Mouse (Mus musculus): ENCODE measurements around the gene Klhl21.
A peak's percentile ranks its signal among the peaks of the same experiment; 100 is the strongest.

Klhl21 gene

GRCm38 (mm10) chr4:152008622-152009075 is at the start of gene Klhl21:
Gene Klhl21, plus strand, starts transcription at chr4:152008803.
- DNase-seq (ENCODE audit: low read depth): peak; percentile 81

- no peak for DNase-seq (ENCODE audit: low read depth)
These were observed 48.6 kb upstream of the Klhl21 start for GRCm38 (mm10) chr4:151959849-151960512.

GRCm38 (mm10) chr4:151960513-151960854 is 48.1 kb upstream of the Klhl21 start:
- DNase-seq (ENCODE audit: low read depth): no peak

- no peak for DNase-seq (ENCODE audit: low read depth)
These were observed 45.8 kb upstream of the Klhl21 start for GRCm38 (mm10) chr4:151962817-151963216.

GRCm38 (mm10) chr4:151968204-151968921 is 40.2 kb upstream of the Klhl21 start:
- no peak for DNase-seq (ENCODE audit: low read depth)

- DNase-seq (ENCODE audit: low read depth): no peak
These were observed 36.2 kb upstream of the Klhl21 start for GRCm38 (mm10) chr4:151972221-151972967.

GRCm38 (mm10) chr4:151975441-151975840 is 33.2 kb upstream of the Klhl21 start:
- DNase-seq (ENCODE audit: low read depth): no peak

- no peak for DNase-seq (ENCODE audit: low read depth)
These were observed 30.9 kb upstream of the Klhl21 start for GRCm38 (mm10) chr4:151977748-151978147.

GRCm38 (mm10) chr4:151980699-151981098 is 27.9 kb upstream of the Klhl21 start:
- DNase-seq (ENCODE audit: low read depth): no peak

- DNase-seq (ENCODE audit: low read depth): no peak
These were observed 27.2 kb upstream of the Klhl21 start for GRCm38 (mm10) chr4:151981363-151981762.

- no peak for DNase-seq (ENCODE audit: low read depth)
These were observed 25.6 kb upstream of the Klhl21 start for GRCm38 (mm10) chr4:151983043-151983442.

- no peak for DNase-seq (ENCODE audit: low read depth)
These were observed 25.0 kb upstream of the Klhl21 start for GRCm38 (mm10) chr4:151983560-151983959.

- no peak for DNase-seq (ENCODE audit: low read depth)
These were observed 22.7 kb upstream of the Klhl21 start for GRCm38 (mm10) chr4:151985886-151986285.

- DNase-seq (ENCODE audit: low read depth): no peak
These were observed 22.0 kb upstream of the Klhl21 start for GRCm38 (mm10) chr4:151986650-151987049.

- DNase-seq (ENCODE audit: low read depth): no peak
These were observed 20.6 kb upstream of the Klhl21 start for GRCm38 (mm10) chr4:151988014-151988341.

- no peak for DNase-seq (ENCODE audit: low read depth)
These were observed 20.1 kb upstream of the Klhl21 start, which contains the start of gene Thap3 for GRCm38 (mm10) chr4:151988342-151989109. Gene Thap3, minus strand, starts transcription at chr4:151988997.

- DNase-seq (ENCODE audit: low read depth): no peak
These were observed 19.5 kb upstream of the Klhl21 start for GRCm38 (mm10) chr4:151989110-151989488.

GRCm38 (mm10) chr4:151992091-151992490 is 16.5 kb upstream of the Klhl21 start:
- no peak for DNase-seq (ENCODE audit: low read depth)

GRCm38 (mm10) chr4:151993035-151993434 is 15.6 kb upstream of the Klhl21 start:
- DNase-seq (ENCODE audit: low read depth): no peak

GRCm38 (mm10) chr4:151994228-151995171 is 14.1 kb upstream of the Klhl21 start:
- DNase-seq (ENCODE audit: low read depth): no peak

All from fibroblast of lung, adult 2 months (primary cell).